Mouse (Mus musculus): ENCODE data around the gene Anapc13.
A peak's percentile ranks its signal among the peaks of the same experiment; 100 is the strongest.

The Anapc13 gene

DNA sequence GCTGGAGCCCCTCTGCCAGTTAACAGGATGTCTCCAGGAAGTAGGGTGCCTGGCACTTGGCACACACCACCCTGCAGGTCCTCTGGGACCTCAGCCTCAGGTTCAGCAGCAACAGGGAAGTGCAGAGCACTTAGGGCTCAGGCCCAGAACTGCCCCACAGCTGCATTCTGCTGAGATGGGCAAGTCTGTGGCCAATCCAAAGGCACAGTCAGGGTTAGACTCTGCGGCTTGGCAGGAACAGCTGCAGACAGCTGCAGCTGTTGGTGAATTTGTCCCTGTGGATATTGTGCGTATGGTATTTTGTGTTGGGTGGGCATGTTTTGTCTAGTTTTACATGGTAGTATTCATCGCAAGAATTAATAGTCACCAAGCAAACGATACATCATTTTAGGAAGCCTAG lies 6.1 kb downstream of the Anapc13 start:
- DNase-seq = no peak

DNA sequence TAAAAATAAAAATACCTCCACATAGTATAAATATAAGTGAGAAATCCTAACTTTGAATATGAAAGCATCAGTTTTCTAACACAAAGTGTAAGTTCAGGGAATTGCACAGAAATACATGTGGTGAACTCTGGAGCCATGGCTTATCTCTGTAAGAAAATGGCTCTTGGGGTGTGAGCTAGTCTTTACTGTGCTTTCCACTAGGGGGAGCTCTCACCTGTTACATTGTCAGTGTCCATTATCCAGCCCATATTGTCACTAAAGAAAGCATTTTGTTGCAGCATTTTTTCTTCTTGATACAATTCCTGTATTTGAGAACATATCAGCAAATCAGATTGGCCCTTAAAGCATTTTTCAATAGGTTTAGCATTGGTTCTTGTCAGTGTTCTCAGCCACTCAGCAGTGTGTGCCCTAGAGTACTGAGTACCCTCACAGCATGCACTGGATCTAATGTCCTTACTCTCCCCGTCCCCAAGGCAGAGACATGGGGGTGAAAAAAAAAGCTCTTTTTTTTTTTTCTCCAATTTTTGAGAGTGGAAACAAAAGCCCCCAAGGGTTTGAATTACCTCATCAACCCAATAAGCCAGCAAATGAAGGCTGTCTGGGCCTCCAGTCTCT lies 6.9 kb downstream of the Anapc13 start:
- peak; percentile 31 for DNase-seq

DNA sequence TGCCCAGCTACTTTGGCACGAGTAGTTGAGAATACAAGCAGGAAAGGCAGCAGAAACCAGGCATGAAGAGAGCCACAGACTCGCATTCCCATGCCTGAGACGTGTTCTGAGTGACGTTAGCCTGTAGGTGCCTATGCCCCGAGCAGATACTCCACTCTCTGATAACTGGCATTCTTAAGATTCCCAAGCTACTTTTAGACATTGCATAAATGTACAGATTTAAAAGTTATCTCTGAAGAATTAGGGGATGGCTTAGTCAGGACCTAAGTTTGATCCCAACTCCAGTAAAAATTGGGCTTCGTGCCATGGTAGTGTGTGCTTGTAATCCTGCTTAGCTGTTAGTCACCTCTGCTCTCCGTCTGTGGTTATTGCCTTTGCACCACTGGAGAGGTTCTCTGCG lies 8.4 kb downstream of the Anapc13 start:
- DNase-seq = no peak

DNA sequence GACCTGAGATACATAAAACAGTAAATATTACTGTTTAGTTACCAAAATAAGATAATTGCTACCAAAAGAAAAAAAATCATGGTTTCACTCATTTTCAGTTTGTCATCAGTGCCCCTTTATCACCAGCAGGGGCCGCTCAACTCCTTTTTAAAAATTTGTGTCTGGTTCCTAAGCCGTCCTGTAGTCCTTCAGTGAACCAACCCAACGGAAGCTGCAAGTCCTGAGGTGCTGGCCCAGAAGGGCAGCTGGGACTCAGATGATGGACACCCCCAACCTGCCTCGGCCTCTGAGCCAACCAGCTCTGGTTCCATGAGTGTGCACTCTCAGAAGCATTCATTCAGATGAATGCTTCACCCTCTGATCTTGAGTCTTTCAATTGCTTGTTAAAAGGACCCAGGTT lies 10.5 kb downstream of the Anapc13 start:
- DNase-seq = peak; percentile 46

GRCm38 (mm10) chr9:102637115-102637514 lies 11.0 kb downstream of the Anapc13 start:
- no peak for DNase-seq

- no peak for DNase-seq
These were observed 12.9 kb downstream of the Anapc13 start for GRCm38 (mm10) chr9:102638963-102639362.

DNA sequence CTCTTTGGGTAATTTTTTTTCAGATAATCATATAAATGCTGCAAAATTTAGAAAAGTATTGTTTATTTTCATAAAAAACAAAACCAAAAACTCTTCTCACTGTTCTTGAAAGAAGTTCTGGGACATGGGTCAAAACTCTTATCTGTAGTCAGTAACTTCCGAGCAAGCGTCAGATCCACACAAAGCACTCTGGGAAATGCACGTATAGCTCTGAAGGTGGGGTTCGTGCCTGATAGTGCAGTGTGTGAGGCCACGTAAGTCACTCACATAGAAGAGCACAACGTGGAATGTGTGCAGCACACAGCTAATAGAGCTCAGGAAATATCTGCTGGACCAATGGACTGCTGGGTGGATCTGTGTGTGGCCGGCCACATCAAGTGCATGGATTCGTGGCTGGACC lies 13.4 kb downstream of the Anapc13 start:
- no peak for DNase-seq

DNA sequence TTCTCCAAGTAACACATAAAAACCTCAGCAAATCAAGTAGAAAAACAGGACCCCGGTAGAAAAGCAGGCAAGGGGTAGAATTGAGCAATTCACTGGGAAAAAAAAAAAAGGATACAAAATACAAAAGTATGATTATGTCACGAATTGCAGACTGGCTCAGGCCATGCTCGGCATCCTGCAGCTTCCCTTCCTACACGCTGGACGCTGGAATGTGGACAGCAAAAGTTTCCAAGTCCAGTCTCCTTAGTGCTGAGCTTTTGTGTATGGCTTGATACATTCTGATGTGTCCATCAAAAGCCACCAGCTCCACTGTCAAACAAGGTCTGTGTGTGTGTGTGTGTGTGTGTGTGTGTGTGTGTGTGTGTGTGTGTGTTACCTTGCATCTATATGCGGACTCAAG lies 15.4 kb downstream of the Anapc13 start:
- no peak for DNase-seq

DNA sequence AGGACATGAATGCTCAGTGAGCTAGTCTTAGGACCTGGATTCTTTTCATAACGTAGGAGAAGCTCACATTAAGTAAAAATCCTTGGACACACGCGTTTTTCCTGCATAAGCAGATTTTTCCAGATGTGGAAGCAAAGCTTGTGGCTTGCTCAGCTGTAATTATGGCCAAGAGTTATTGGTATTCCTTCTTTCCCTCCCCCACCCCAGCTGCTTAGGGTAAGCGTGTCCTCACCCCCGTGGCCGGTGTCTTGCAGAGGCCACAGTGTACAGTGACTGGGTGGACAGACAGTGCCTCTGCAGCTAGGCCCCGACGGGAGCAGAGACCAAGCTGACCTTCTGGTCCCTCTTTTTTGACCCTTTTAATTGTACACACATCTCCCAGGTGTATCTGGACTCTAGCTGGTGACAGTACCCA lies 17.0 kb downstream of the Anapc13 start:
- DNase-seq = no peak

DNA sequence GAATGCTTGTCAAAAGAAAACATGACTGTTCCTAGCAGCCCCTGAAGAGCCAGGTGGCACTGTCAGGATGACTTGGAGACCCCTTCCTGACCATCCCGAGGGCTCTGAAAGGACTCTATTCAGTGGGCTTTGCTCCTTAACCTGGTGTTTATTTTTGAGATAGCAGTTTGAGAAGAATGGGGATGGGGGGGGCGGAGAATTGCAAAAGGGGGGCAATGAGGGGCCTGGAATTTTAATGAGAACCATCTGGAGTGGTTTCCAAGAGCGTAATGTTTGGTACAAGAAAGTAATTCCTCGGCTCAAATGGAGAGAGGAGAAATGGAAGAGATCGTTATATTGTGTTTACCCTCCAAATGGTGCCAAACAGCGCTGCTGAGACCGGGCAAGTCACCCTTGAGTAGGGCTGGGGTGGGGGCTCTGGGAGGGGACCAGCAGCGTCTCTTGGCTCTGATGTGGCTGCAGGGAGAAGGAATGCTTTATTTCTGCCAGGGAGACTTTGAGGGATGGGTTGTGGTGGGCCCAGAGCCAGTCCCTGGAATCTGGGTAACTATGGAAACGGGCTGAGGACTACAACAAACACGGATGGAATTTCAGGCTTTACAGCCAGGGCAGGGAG lies 17.5 kb downstream of the Anapc13 start:
- peak; percentile 31 for DNase-seq

GRCm38 (mm10) chr9:102645119-102645695 lies 19.1 kb downstream of the Anapc13 start:
- DNase-seq = no peak

DNA sequence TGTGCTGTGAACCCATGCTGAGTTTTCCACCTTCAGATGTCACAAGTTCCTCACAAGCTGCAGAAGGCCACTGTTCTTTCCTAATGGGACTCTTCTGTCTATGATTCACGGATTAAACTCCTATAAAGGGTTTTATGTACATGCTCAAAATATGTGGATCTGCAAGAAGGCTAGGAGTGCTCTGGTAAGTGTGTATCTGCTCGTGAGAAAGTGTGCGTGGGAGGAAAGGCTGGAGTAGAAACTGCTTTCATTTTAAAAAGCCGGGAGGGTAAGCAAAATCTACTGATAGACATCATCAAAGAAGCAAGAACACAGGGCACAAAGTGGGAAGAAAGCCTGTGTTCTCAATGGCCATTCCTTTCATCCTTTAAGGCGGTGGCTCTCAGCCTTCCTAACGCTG lies 20.9 kb downstream of the Anapc13 start:
- DNase-seq = no peak

- no peak for DNase-seq
These were observed 23.9 kb downstream of the Anapc13 start for GRCm38 (mm10) chr9:102649917-102650527.

- DNase-seq = no peak
These were observed 24.5 kb downstream of the Anapc13 start for GRCm38 (mm10) chr9:102650637-102651036.

GRCm38 (mm10) chr9:102651199-102651720 lies 25.2 kb downstream of the Anapc13 start:
- DNase-seq = no peak

- DNase-seq = no peak
These were observed 30.4 kb downstream of the Anapc13 start for GRCm38 (mm10) chr9:102656355-102657095.

DNA sequence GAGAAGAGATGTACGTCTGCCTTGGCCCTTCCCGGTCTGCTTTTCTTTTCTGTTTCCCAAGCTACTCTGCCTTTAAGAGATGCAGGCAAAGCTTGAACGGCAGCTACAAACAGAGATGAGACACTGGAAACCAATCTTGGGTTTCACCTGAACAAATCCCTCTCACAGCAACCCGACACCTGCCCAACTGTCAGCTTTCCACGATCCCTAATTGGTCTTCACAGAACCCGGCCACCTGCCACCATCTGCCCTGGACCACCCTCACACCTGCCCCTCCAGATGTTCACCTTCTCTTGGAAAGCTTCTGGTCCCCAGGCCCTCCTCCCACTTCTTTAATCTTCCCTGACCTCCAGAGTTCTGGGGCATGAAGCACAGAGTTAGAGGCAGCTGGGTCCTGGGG lies 42.0 kb downstream of the Anapc13 start:
- DNase-seq = no peak

GRCm38 (mm10) chr9:102668906-102669305 lies 42.8 kb downstream of the Anapc13 start:
- no peak for DNase-seq

- DNase-seq = no peak
These were observed 47.3 kb downstream of the Anapc13 start for GRCm38 (mm10) chr9:102673381-102673780.

DNA sequence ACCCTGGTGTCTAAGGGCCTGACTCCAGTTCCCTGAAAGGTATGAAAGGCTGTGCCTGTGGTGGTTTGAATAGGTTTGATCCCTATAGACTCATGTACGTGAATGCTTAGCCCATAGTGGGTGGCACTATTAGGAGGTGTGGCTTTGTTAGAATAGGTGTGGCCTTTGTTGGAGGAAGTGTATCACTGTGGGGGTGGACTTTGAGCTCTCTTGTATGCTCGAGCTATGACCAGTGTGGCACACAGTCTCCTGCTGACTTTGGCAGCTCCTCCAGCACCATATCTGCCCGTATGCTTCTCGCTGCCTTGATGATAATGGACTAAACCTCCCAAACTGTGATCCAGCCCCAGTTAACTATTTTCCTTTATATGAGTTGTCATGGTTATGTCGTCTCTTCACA lies 49.8 kb downstream of the Anapc13 start:
- no peak for DNase-seq

DNA sequence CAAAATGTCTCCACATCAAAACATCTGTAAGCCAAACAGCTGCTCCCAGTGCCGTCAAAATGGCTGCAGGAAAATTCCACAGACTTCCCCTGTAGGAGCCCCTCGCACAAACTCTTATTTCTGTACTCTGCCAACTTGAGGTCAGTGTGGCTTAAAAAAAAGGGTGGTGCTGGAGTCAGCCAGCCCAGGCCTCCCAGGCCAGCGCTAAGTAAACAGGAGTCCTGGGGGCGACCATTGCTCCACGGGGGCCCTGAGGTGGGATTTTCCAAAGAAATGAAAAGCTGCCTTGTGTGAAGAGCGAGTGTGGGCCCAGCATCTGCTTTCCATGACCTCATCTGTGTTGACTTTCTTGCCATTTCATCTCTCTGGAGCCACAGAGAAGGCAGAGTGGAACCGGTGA lies 55.4 kb downstream of the Anapc13 start:
- no peak for DNase-seq

Measured in right cerebral cortex, postnatal 14 days (tissue).